Mouse (Mus musculus) gastrocnemius, adult 8-10 months (tissue): ENCODE results near the gene Lnx2. TPM values are rescaled to one million over a fixed set of nuclear protein-coding genes. Genes with fewer than 3 reads are reported as not detected.
A peak's percentile ranks its signal among the peaks of the same experiment; 100 is the strongest.

ENCODE experiments used
- DNase-seq, 2 experiments: peaks; one replicate each; pipeline ENCODE4 v3.0.0; 2022; ENCODE audit warnings: low spot score in 2 of 2
- total RNA-seq, 4 experiments: library from RNA; stranded (reverse); gene quantifications; 2 replicates each; pipeline ENCODE4 v1.2.4; 2022

Lnx2 gene
- total RNA-seq: 1 to 10 TPM; 1.8 to 2.0 (median 1.9) TPM

DNA sequence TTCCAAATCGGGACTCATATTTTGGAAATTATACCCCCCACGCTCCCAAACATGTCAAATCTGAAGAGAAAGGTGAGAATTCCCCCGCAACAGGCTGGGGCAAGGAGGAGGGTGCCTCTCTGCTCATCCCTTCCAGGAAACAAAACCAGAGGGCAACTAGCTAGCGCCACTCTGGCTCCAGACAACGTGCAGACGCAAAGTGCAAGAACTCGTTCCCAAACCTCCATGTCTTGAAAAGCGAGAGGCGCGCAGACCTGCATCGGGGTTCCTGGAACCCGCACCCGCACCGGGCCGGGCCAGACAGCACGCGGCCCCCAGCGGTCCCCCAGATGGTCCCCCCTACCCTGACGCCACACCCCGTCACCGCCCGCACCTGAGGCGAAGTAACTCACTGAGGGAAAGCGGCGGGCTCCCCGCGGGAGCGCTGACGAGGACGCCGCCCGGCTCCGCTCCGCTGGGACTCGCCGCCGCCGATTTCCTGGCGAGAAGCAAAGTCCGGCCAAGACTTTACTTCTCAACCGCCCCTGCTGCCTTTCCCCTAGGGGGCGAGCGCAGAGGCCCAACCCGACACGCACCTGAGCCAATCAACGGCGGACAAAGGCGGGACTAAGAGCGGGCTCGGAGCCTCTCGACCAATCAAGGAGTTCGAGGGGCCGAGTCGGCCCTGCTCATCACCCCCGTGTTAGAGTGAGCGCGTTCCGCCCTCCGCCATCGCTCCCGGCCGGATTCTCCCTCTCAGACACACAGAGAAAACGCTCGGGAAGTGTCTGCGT lies at the start of gene Lnx2:
Gene Lnx2 (minus strand): TSS at position 561 of the 773 bp plus-strand sequence.
- peak; percentile 96 for DNase-seq

GRCm38 (mm10) chr5:147125542-147126185 lies 49.3 kb upstream of the Lnx2 start:
- DNase-seq: no peak

DNA sequence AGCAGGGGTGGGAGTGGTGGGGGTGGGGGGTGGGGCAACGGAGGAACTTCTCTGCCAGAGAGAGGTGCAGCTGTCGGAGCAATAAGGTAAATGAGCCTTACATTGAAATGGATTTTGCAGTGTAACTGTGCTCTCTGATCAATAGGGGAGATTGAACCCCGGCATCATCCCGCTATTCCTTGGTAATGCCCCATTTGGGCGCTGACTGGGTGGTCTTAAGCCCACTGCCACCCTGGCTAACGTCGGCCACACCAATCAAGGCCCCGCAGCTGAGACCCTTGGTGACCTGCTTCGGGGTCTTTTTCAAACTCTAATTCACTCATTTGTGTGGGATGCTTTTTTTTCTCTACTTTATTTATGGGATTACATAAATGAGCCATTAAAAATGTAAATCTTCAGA lies 48.4 kb upstream of the Lnx2 start:
- no peak for DNase-seq

- no peak for DNase-seq
Observed at GRCm38 (mm10) chr5:147121146-147121545, 44.8 kb upstream of the Lnx2 start.

- no peak for DNase-seq
Observed at GRCm38 (mm10) chr5:147117027-147117426, 40.6 kb upstream of the Lnx2 start.

DNA sequence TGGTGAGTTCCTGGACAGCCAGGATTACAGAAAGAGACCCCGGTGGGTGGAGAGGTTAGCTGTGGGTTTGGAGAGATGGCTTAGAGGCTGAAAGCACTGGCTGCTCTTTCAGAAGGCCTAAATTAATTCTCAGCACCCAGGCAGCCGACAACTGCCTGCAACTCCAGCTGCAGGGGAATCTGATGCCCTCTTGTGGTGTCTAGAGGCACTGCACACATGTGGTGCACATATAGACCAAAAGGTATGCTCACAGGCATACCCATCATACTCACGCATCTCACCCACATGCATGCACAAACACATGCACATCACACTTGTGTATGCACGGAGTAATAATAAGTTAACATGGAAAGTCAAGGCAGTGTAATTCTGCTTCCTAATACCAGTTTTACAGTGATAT lies 39.2 kb upstream of the Lnx2 start:
- DNase-seq: no peak

- DNase-seq: no peak
Observed at GRCm38 (mm10) chr5:147114738-147115137, 38.4 kb upstream of the Lnx2 start.

- DNase-seq: no peak
Observed at GRCm38 (mm10) chr5:147108861-147109591, 32.6 kb upstream of the Lnx2 start.

- DNase-seq: no peak
Observed at GRCm38 (mm10) chr5:147107276-147107675, 30.9 kb upstream of the Lnx2 start.

- no peak for DNase-seq
Observed at GRCm38 (mm10) chr5:147102295-147102694, 25.9 kb upstream of the Lnx2 start.

DNA sequence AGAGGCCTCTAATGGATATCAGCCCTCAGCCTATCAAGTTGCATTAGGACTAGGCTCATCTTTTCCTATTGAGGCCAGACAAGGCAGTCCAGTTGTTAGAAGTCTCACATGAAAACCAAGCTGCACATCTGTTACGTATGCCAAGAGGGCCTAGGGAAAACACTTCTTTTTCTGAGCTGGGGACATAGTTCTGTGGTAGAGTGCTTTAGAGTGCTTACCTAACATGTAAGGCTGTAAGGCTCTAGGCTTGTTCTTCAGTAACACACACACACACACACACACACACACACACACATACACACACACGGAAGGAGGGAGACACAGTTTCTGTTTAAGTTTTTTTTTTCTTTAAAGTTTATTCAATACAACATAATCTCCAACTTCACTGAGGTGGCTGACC lies 23.8 kb upstream of the Lnx2 start:
- DNase-seq: no peak

- no peak for DNase-seq
Observed at GRCm38 (mm10) chr5:147098667-147099066, 22.3 kb upstream of the Lnx2 start.

- no peak for DNase-seq
Observed at GRCm38 (mm10) chr5:147096586-147096985, 20.2 kb upstream of the Lnx2 start.

DNA sequence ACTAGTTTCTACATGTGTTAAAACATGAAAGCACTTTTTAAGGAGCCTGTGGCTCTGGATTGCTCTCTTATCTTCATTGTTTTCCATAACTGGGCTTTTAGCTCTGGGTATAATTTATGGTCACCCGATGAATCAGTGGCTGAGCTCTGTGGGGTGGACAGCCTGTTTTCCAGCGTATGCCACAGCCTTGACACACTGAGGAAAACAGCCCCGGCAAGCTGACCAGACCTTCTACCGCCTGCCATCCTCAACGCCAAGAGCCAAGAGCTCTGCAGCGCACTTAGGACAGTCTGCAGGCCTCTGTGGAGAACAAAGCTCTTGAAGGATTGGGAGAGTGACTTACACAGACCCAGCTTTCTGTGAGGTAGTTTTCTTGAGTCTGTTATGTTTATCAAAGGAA lies 17.9 kb upstream of the Lnx2 start:
- no peak for DNase-seq

GRCm38 (mm10) chr5:147092448-147092847 lies 16.1 kb upstream of the Lnx2 start:
- no peak for DNase-seq

DNA sequence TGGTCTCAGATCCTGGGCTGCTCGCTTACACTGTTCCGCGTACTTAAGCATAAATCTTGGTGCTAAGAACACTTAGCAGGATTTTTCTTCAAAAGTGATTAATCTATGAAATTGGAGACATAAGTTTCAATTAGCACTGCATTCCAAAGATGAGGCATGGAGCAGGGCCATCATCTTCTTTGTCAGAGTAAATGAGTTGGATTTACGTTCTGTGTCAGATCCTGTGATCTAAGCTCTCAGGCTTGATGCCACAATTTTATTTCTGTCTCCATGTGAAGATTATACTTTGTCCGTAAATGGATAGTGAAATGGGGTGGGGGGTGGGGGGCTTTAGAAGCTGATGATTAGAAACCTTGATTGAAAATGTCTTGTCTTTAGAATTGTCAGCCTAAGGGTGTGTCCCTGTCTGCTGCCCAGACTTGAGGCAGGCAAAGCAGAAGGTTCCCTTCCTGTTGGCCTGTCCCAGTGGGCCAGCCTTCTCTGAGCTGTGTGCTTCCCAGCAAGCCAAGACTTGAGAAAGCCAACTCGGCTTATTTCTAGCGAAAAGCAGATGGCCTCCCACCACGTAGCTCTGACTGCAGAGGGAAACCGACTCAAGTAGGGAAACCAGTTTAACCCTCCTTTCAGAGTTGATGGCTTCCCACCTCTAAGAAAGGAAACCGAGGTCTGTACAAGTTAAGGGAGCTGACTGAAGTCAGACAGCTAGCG lies 14.0 kb upstream of the Lnx2 start:
- no peak for DNase-seq

DNA sequence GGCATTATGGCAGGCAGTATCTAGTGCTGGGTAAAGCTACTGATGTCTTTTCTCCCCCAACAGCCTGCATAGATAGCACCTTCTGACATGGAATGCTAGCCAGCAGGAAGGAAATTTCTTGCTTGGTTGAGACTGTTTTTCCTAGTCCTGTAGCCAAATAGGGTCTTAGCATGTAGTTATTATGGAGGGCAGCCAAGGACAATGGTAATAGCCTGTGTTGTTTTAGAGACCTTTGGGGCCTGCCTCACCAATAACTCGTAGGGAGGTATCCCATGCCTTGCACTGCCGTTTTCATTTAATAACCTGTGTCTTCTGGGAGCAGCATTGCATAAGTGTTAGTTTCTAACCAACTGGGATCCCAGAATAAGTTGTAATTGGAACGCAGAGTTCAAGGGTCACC lies 13.4 kb upstream of the Lnx2 start:
- DNase-seq: no peak

DNA sequence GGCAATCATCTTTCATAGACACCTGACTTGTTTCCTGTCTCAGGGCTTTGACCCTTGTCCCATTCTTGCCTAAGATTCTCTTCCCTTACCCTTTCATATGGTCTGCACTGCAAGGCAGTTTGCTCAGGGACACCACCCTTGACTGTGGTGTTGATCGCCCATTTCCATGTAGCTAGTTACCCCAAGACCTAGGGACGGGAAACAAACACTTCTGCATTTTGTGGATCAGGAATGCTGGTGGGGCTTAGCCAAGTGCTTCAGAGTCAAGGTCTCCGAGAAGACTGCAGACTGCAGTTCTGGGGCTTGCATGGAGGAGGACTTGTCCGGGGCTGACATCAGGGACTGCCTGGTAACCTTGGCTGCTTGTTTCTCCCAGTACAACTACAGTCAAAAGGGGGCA lies 10.4 kb upstream of the Lnx2 start:
- no peak for DNase-seq

- peak in 1 of 2 experiments; percentile 16 for DNase-seq
Observed at GRCm38 (mm10) chr5:147085201-147085894, 9.0 kb upstream of the Lnx2 start.

DNA sequence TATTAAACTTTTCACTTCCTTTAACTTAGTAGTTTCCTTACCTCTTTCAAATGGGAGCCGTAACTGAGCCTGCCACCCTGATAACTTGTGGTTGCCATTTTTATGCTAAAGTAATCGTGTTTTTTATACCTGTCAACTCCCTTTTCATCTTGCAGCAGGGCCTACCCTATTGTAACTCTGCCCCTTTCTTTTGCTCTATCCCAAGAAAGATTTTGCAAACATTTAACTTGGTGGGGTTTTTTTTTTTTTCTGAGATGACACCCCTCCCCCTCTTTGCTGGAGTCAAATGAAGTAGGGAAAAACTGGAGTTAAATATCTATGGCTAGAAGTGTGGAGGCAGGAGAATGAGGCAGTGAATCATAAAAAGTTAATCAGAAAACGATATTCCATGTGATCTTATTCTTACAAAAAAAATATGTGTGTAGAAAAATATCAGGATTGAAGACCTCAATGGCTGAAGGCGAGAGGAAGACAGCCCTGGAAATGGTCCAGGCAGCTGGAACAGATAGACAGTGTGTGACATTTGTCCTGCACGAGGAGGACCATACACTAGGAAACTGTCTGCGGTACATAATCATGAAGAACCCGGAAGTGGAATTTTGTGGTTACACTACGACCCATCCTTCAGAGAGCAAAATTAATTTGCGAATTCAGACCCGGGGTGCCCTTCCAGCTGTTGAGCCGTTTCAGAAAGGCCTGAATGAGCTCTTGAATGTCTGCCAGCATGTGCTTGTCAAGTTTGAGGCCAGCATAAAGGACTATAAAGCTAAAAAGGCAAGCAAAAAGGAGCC lies 1.9 kb upstream of the Lnx2 start:
- DNase-seq: no peak
